Mouse (Mus musculus) lung, embryonic 14.5 days (tissue): ENCODE measurements at regions not wholly inside any gene's neighbourhood (a gene's known extent, or its start where the extent isn't known, plus 50 kb on each side); places are given as distances from the start of the nearest gene placed in this dataset.

Source experiments
- ATAC-seq: fragments of 200-750 bp; cut with Nextera tagmentation; 2 replicates; pipeline ENCODE4 v1.8.0; 2017; ENCODE audit warnings: mild to moderate bottlenecking, moderate TSS enrichment, moderate library complexity; ENCODE audit not compliant: insufficient read depth
- DNase-seq: peaks from one replicate; pipeline ENCODE4 v3.0.0-alpha.2; 2015
- H3K27ac ChIP-seq: fragments of 300-500 bp; sonication (generic); 2 replicates; pipeline ENCODE4 v1.5.1; 2014; ENCODE audit warnings: low read depth, mild to moderate bottlenecking, moderate library complexity
- H3K27me3 ChIP-seq: fragments of 300-500 bp; sonication (generic); 2 replicates; pipeline ENCODE4 v1.6.1; 2014; ENCODE audit warnings: low read length, control low read depth; ENCODE audit not compliant: insufficient read depth
- H3K36me3 ChIP-seq: fragments of 300-500 bp; sonication (generic); 2 replicates; pipeline ENCODE4 v1.6.1; 2014; ENCODE audit warnings: control low read depth; ENCODE audit not compliant: insufficient read depth
- H3K4me1 ChIP-seq: fragments of 300-500 bp; sonication (generic); 2 replicates; pipeline ENCODE4 v1.6.1; 2014; ENCODE audit warnings: antibody characterized with exemption, control low read depth; ENCODE audit not compliant: insufficient read depth
- H3K4me2 ChIP-seq: fragments of 300-500 bp; sonication (generic); 2 replicates; pipeline ENCODE4 v1.6.1; 2014; ENCODE audit warnings: mild to moderate bottlenecking
- H3K4me3 ChIP-seq: fragments of 300-500 bp; sonication (generic); 2 replicates; pipeline ENCODE4 v1.5.1; 2014; ENCODE audit warnings: low read depth, low read length
- H3K9ac ChIP-seq: fragments of 300-500 bp; sonication (generic); 2 replicates; pipeline ENCODE4 v1.6.1; 2014
- H3K9me3 ChIP-seq: fragments of 300-500 bp; sonication (generic); 2 replicates; pipeline ENCODE4 v1.6.1; 2016; ENCODE audit warnings: low read depth, low read length, control low read depth
- CTCF ChIP-seq: IDR thresholded peaks from 2 replicates; pipeline ENCODE4 v1.5.1; 2016; ENCODE audit warnings: antibody characterized with exemption, low read depth
- WGBS: fragments of 180-500 bp; shearing (Covaris S2); extraction: QIAGEN DNeasy Blood & Tissue Kit; methylation state at CpG from one replicate; pipeline ENCODE4 v1.1.7; 2014; 5-methylcytosine and 5-hydroxymethylcytosine counted together

GRCm38 (mm10) chr8:88972993-88973690 is 70.8 kb downstream of the Sall1 start:
- Histone ChIP-seq H3K4me2 (no peak overlapping the region), H3K27me3 (no peaks in the 10 kb centered on the region), H3K4me1 (no peaks in the 10 kb centered on the region), H3K9ac (no peak overlapping the region), H3K36me3 (no peaks in the 10 kb centered on the region), H3K27ac (no peak overlapping the region), H3K4me3 (no peak overlapping the region), H3K9me3 (no peaks in the 10 kb centered on the region)
- ATAC-seq (no peak), DNase-seq (no peak)
- WGBS, result 56% methylated on average over 15 of the region's 15 CpGs
- no peak for TF ChIP-seq CTCF

DNA sequence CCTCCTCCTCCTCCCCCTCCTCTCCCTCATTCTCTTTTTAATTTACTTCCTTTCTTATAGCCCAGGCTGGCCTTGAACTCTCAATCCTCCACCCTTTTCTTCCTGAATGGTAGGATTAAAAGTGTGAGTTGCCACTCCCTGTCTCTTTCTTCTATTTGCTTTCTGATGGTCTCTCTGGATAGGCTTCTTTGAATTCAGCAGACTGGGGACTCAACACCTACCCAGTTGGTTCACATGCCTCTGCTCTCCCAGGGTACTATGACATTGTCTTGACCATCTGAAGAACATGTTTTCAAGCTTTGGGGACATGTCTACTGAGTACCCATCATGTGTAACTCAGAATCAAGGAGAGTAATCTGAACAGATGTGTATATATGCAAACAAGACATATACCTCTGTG is 85.1 kb downstream of the Sall1 start:
- Histone ChIP-seq H3K9me3 (peaks cover 7% of the 10 kb centered on the region), H3K36me3 (no peaks in the 10 kb centered on the region), H3K27me3 (no peaks in the 10 kb centered on the region), H3K4me2 (no peak overlapping the region), H3K4me3 (no peak overlapping the region), H3K27ac (no peak overlapping the region), H3K4me1 (no peaks in the 10 kb centered on the region), H3K9ac (no peak overlapping the region)
- DNase-seq, result no peak
- ATAC-seq, result no peak
- TF ChIP-seq CTCF, result no peak

GRCm38 (mm10) chr8:88953178-88953577 is 90.8 kb downstream of the Sall1 start:
- H3K4me1 ChIP-seq, result no peaks in the 10 kb centered on the region
- no peaks in the 10 kb centered on the region for H3K27me3 ChIP-seq
- no peak for ATAC-seq
- DNase-seq, result no peak
- no peaks in the 10 kb centered on the region for H3K36me3 ChIP-seq
- WGBS, result 58% methylated on average over 2 of the region's 2 CpGs
- no peak overlapping the region for H3K9ac ChIP-seq
- TF ChIP-seq CTCF, result no peak
- no peak overlapping the region for H3K4me2 ChIP-seq
- H3K27ac ChIP-seq, result no peak overlapping the region
- no peak overlapping the region for H3K4me3 ChIP-seq
- peaks cover 7% of the 10 kb centered on the region for H3K9me3 ChIP-seq

GRCm38 (mm10) chr8:88951829-88952155 is 92.2 kb downstream of the Sall1 start:
- ATAC-seq, result no peak
- WGBS, result 60% methylated on average over 7 of the region's 7 CpGs

GRCm38 (mm10) chr8:88951145-88951828 is 92.7 kb downstream of the Sall1 start:
- H3K4me2 ChIP-seq, result no peak overlapping the region
- no peak overlapping the region for H3K4me3 ChIP-seq
- TF ChIP-seq CTCF, result no peak
- no peaks in the 10 kb centered on the region for H3K4me1 ChIP-seq
- H3K27me3 ChIP-seq, result no peaks in the 10 kb centered on the region
- H3K27ac ChIP-seq, result no peak overlapping the region
- H3K9me3 ChIP-seq, result no peaks in the 10 kb centered on the region
- ATAC-seq (no peak), DNase-seq (no peak)
- H3K9ac ChIP-seq, result no peak overlapping the region
- WGBS, result 69% methylated on average over 16 of the region's 16 CpGs
- H3K36me3 ChIP-seq, result no peaks in the 10 kb centered on the region

More at GRCm38 (mm10) chr8:88951829-88952155, 92.2 kb downstream of the Sall1 start:
- Histone ChIP-seq H3K27me3 (no peaks in the 10 kb centered on the region), H3K36me3 (no peaks in the 10 kb centered on the region), H3K4me2 (no peak overlapping the region), H3K27ac (no peak overlapping the region), H3K9me3 (peaks cover 3% of the 10 kb centered on the region), H3K4me3 (no peak overlapping the region), H3K4me1 (no peaks in the 10 kb centered on the region), H3K9ac (no peak overlapping the region)
- no peak for TF ChIP-seq CTCF
- DNase-seq, result no peak

DNA sequence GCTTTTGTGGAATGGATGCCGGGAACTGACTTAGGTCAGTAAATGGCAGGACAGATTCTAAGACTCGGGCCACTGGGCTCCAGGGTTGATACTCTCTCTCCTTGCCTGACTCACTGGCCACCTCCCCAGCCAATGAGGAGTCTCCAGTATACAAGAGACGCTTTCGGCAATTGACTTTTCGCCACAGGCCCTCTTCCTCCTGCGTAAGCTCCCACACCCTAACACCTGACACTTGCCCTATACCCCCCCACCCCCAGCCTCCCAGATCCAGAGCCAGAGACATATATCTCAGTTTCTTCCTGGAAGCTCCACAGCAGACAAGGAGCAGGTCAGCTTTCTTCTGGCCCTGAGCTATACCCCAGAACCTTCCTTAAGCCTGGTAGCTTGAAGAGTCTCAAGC is 94.0 kb downstream of the Sall1 start:
- no peak for TF ChIP-seq CTCF
- Histone ChIP-seq H3K9ac (no peak overlapping the region), H3K36me3 (no peaks in the 10 kb centered on the region), H3K27ac (no peak overlapping the region), H3K9me3 (no peaks in the 10 kb centered on the region), H3K27me3 (no peaks in the 10 kb centered on the region), H3K4me1 (no peaks in the 10 kb centered on the region), H3K4me3 (no peak overlapping the region), H3K4me2 (no peak overlapping the region)
- DNase-seq (no peak), ATAC-seq (no peak)
- 93% methylated on average over 6 of the region's 6 CpGs for WGBS

DNA sequence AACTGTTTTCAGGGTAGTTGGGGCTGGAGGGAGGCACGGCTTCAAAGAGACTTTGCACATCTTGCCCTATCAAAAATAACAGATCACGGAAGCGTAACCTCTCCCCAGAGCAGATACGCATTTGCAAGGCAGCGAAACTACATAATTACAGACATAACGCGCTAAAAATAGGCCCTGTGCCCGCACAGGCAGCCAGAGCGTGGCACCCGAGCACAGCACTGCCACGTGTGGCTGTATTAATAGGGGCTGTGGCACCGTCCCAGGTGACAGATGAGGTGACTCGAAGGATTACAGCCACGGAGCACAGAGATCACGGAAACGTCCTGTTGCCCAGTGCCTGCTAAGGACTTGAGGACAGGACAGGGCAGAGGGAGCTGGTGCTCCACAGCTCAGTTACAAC is 95.0 kb downstream of the Sall1 start:
- no peak overlapping the region for H3K4me2 ChIP-seq
- no peak for ATAC-seq
- WGBS, result 61% methylated on average over 16 of the region's 16 CpGs

More for the DNA sequence above, 95.0 kb downstream of the Sall1 start:
- Histone ChIP-seq H3K4me1 (no peaks in the 10 kb centered on the region), H3K27ac (no peak overlapping the region), H3K27me3 (no peaks in the 10 kb centered on the region), H3K36me3 (no peaks in the 10 kb centered on the region), H3K9me3 (no peaks in the 10 kb centered on the region), H3K4me3 (no peak overlapping the region), H3K9ac (no peak overlapping the region)
- TF ChIP-seq CTCF, result no peak
- DNase-seq, result no peak
